Mouse (Mus musculus) MEL (cell line): ENCODE results near the gene Ccdc187. TPM values are rescaled to one million over a fixed set of nuclear protein-coding genes. Genes with fewer than 3 reads are reported as not detected.

ENCODE experiments used
- DNase-seq: peaks from one replicate; pipeline ENCODE4 v3.0.0; 2011; ENCODE audit warnings: low read depth, low spot score
- H3K27ac ChIP-seq: 2 replicates; pipeline ENCODE4 v1.5.1; 2012; ENCODE audit warnings: low read depth, mild to moderate bottlenecking, control low read depth, low read length, moderate library complexity; ENCODE audit not compliant: control insufficient read depth
- H3K27me3 ChIP-seq, 2 experiments: fragments of 150-350 bp in 1 of 2; sonication (generic) in 1 of 2; 2 replicates each; pipeline ENCODE4 v1.6.1; 2012; ENCODE audit warnings: low read length in 2 of 2, mild to moderate bottlenecking in 2 of 2, improper control_type of control experiment in 1 of 2, moderate library complexity in 1 of 2; ENCODE audit not compliant: insufficient read depth in 2 of 2, control insufficient read depth in 1 of 2
- H3K36me3 ChIP-seq, 2 experiments: 2 replicates each; pipeline ENCODE4 v1.6.1; 2012 to 2014; ENCODE audit warnings: low read length in 2 of 2, improper control_type of control experiment in 1 of 2, inconsistent platforms in 1 of 2, mild to moderate bottlenecking in 1 of 2; ENCODE audit not compliant: insufficient read depth in 2 of 2, control insufficient read depth in 1 of 2
- H3K4me1 ChIP-seq, 2 experiments: fragments of 150-350 bp in 1 of 2; sonication (generic) in 1 of 2; 2 replicates each; pipeline ENCODE4 v1.6.1; 2012; ENCODE audit warnings: low read length in 2 of 2, improper control_type of control experiment in 1 of 2, mild to moderate bottlenecking in 1 of 2; ENCODE audit not compliant: insufficient read depth in 2 of 2, control insufficient read depth in 1 of 2
- H3K4me3 ChIP-seq, 2 experiments: fragments of 150-350 bp in 1 of 2; sonication (generic) in 1 of 2; 2 replicates each; pipeline ENCODE4 v1.5.1; 2012; ENCODE audit warnings: low read depth in 2 of 2, low read length in 2 of 2, mild to moderate bottlenecking in 2 of 2, moderate library complexity in 2 of 2, control low read depth in 1 of 2, improper control_type of control experiment in 1 of 2; ENCODE audit not compliant: control insufficient read depth in 1 of 2, insufficient read depth in 1 of 2
- H3K79me2 ChIP-seq: 2 replicates; pipeline ENCODE4 v1.6.1; 2012; ENCODE audit warnings: mild to moderate bottlenecking, low read length, moderate library complexity; ENCODE audit not compliant: control insufficient read depth, poor library complexity, insufficient read depth
- H3K9ac ChIP-seq: 2 replicates; pipeline ENCODE4 v1.6.1; 2012; ENCODE audit warnings: low read depth, mild to moderate bottlenecking, control low read depth, low read length, moderate library complexity; ENCODE audit not compliant: control insufficient read depth, poor library complexity, severe bottlenecking
- H3K9me3 ChIP-seq: fragments of 150-350 bp; sonication (generic); replicated peaks from 2 replicates; pipeline ENCODE4 v1.6.1; 2012; ENCODE audit warnings: mild to moderate bottlenecking, low read length, improper control_type of control experiment, moderate library complexity; ENCODE audit not compliant: insufficient read depth
- CTCF ChIP-seq, 3 experiments: IDR thresholded peaks in 2 of 3; conservative IDR thresholded peaks in 1 of 3; 2 replicates each; pipeline ENCODE4 v1.5.1; 2011 to 2012; ENCODE audit warnings: low read length in 3 of 3, low read depth in 2 of 3, mild to moderate bottlenecking in 2 of 3, improper control_type of control experiment in 1 of 3, inconsistent platforms in 1 of 3, mixed read lengths in 1 of 3, moderate library complexity in 1 of 3; ENCODE audit not compliant: control insufficient read depth in 1 of 3, insufficient read depth in 1 of 3, poor library complexity in 1 of 3, severe bottlenecking in 1 of 3
- E2F4 ChIP-seq: IDR thresholded peaks from 2 replicates; pipeline ENCODE4 v1.6.1; 2011; ENCODE audit warnings: low read depth, low read length, improper control_type of control experiment, borderline replicate concordance
- ELF1 ChIP-seq: IDR thresholded peaks from 2 replicates; pipeline ENCODE4 v1.6.1; 2014; ENCODE audit warnings: low read depth, mild to moderate bottlenecking, inconsistent platforms, low read length, improper control_type of control experiment, moderate library complexity
- EP300 ChIP-seq, 2 experiments: IDR thresholded peaks; 2 replicates each; pipeline ENCODE4 v1.6.1; 2011; ENCODE audit warnings: improper control_type of control experiment in 2 of 2, low read length in 2 of 2, low read depth in 1 of 2, mild to moderate bottlenecking in 1 of 2
- ETS1 ChIP-seq: IDR thresholded peaks from 2 replicates; pipeline ENCODE4 v1.6.1; 2012; ENCODE audit warnings: low read depth, mild to moderate bottlenecking, inconsistent platforms, low read length, improper control_type of control experiment, moderate library complexity
- JUND ChIP-seq: IDR thresholded peaks from 2 replicates; pipeline ENCODE4 v1.6.1; 2011; ENCODE audit warnings: low read depth, mild to moderate bottlenecking, improper control_type of control experiment, low read length
- KAT2A ChIP-seq: conservative IDR thresholded peaks from 2 replicates; pipeline ENCODE4 v1.6.1; 2012; ENCODE audit warnings: low read depth, low read length, improper control_type of control experiment, inconsistent platforms
- MAX ChIP-seq: IDR thresholded peaks from 2 replicates; pipeline ENCODE4 v1.6.1; 2011; ENCODE audit warnings: low read length, improper control_type of control experiment
- MYB ChIP-seq: IDR thresholded peaks from 2 replicates; pipeline ENCODE4 v1.6.1; 2011; ENCODE audit warnings: mild to moderate bottlenecking, low read depth, low read length, improper control_type of control experiment
- MYC ChIP-seq: IDR thresholded peaks from 2 replicates; pipeline ENCODE4 v1.6.1; 2011; ENCODE audit warnings: low read depth, mild to moderate bottlenecking, low read length, improper control_type of control experiment, moderate library complexity
- POLR2AphosphoS2 ChIP-seq: IDR thresholded peaks from 2 replicates; pipeline ENCODE4 v1.6.1; 2011; ENCODE audit warnings: low read length, improper control_type of control experiment
- RAD21 ChIP-seq: IDR thresholded peaks from 2 replicates; pipeline ENCODE4 v1.6.1; 2011; ENCODE audit warnings: mild to moderate bottlenecking, low read depth, low read length, improper control_type of control experiment
- SMC3 ChIP-seq: IDR thresholded peaks from 2 replicates; pipeline ENCODE4 v1.6.1; 2011; ENCODE audit warnings: low read depth, low read length, improper control_type of control experiment
- ZC3H11A ChIP-seq: IDR thresholded peaks from 2 replicates; pipeline ENCODE4 v1.6.1; 2012; ENCODE audit warnings: low read depth, mild to moderate bottlenecking, inconsistent platforms, low read length, improper control_type of control experiment
- ZNF384 ChIP-seq: IDR thresholded peaks from 2 replicates; pipeline ENCODE4 v1.6.1; 2012; ENCODE audit warnings: low read depth, mild to moderate bottlenecking, inconsistent platforms, low read length, improper control_type of control experiment
- polyA plus RNA-seq, 2 experiments: library from polyadenylated mRNA; stranded (reverse) in 1 of 2; unstranded in 1 of 2; fragments of >175 nt in 1 of 2; fragments of >200 nt in 1 of 2; gene quantifications; 2 replicates each; pipeline versions ENCODE4 v1.2.1 to v1.2.4; 2012; ENCODE audit warnings: low replicate concordance in 2 of 2, low read depth in 1 of 2; ENCODE audit not compliant: insufficient read length in 2 of 2, insufficient read depth in 1 of 2, missing spikeins in 1 of 2
- total RNA-seq: library from RNA; depleted of rRNA; stranded (reverse); fragments of 300-350 nt; gene quantifications from 2 replicates; pipeline ENCODE4 v1.2.3, GENCODE M21; 2012

Gene Ccdc187
- total and polyA plus RNA-seq, 3 experiments = not detected

DNA sequence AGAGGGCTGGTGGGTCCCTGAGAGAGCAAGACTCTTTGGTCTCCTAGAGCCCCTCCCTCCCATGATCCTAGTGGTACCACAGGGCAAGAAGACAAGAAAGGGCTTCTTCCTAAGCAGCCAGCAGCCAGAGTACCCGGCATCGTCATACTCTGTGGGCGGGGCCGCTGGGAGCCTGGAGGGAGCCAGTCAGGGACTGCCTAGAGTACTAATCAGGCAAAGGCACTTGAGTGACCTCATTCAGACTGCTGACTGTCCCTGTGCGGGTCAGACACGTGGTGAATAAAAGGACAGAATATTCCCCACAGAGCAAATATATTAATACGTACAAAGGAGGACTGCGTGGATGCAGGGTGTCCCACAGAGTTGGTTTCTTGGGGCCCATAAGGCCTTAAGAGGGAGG lies 35.0 kb upstream of the Ccdc187 start:
- Histone ChIP-seq H3K27ac (no peak overlapping the region), H3K79me2 (no peaks in the 10 kb centered on the region), H3K36me3 (no peaks in the 10 kb centered on the region), H3K9ac (0 out of 2 replicates have a peak overlapping the region, but pooled peaks have one; percentile 5), H3K27me3 (no peaks in the 10 kb centered on the region), H3K4me3 (no peak overlapping the region)
- TF ChIP-seq KAT2A (no peak), CTCF (IDR thresholded peaks at IDR 0.05 in 2 of 3, conservative IDR thresholded peaks at IDR 0.05 in 1 of 3; ENCODE audit: control insufficient read depth in 1 of 3, insufficient read depth in 1 of 3, low read depth in 2 of 3, low read length in 3 of 3, poor library complexity in 1 of 3, severe bottlenecking in 1 of 3) (no peak), EP300 (IDR thresholded peaks at IDR 0.05; ENCODE audit: low read depth in 1 of 2, low read length in 2 of 2) (no peak), JUND (no peak), ZNF384 (no peak), MAX (no peak; the same call in 1 of the 2 replicates), ELF1 (no peak), MYB (no peak)
- TF ChIP-seq, all 39 proteins: peak for 0
- DNase-seq = peak; percentile 55
- Histone ChIP-seq H3K9me3 (no peaks in the 10 kb centered on the region), H3K4me1 (no peaks in the 10 kb centered on the region; a peak in 1 of 4 replicates)

GRCm38 (mm10) chr2:26327852-26328251 lies 33.5 kb upstream of the Ccdc187 start:
- peak; percentile 53 for DNase-seq
- H3K4me1 ChIP-seq = no peaks in the 10 kb centered on the region; a peak in 1 of 4 replicates
- H3K9me3 ChIP-seq = no peaks in the 10 kb centered on the region
- TF ChIP-seq POLR2AphosphoS2 = no peak
- peak; percentile 58 for TF ChIP-seq ZNF384
- no peak overlapping the region for H3K4me3 ChIP-seq
- H3K27ac ChIP-seq = no peak overlapping the region
- H3K9ac ChIP-seq = no peak overlapping the region
- no peaks in the 10 kb centered on the region for H3K36me3 ChIP-seq
- no peaks in the 10 kb centered on the region for H3K27me3 ChIP-seq
- H3K79me2 ChIP-seq = no peaks in the 10 kb centered on the region

DNA sequence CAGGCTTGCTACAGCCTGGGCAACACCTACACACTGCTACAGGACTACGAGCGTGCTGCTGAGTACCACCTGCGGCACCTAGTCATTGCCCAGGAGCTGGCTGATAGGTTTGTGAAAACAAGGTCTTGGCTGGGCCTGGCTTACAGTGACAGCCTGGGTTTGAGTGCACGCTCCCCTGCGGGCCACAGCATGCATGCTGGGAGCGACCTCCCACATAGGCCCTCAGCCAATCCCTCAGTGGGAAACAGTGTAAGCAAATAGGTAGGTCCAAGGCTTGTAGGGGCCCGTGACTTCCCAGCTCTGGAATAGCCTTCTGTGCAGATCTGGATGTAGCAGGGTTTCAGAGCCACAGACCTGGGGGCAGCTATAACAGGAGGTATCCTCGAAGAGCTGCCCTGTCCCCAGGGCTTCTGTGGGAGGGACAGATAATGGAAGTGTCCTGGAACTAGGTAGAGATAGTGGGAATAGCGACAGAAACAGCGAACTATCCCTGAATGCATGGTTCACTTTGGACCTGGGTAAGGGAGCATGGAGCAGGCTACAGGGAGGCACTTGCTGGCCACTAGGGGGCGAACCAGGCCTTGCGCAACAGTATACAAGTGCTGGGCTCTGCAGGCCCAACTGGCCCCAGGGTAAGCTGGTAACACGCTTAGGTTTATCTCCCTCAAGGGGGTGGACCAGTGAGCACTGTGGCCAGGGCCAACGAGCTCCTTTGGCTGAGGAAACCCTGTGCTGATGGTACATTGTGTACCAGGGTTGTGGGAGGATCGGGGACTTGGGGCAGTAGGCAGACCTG lies 31.2 kb upstream of the Ccdc187 start:
- no peak overlapping the region for H3K4me3 ChIP-seq

More for the DNA sequence above, 31.2 kb upstream of the Ccdc187 start:
- Histone ChIP-seq H3K36me3 (no peaks in the 10 kb centered on the region), H3K9me3 (no peaks in the 10 kb centered on the region), H3K27ac (no peak overlapping the region), H3K79me2 (no peaks in the 10 kb centered on the region), H3K9ac (peak overlapping the region; percentile 35; the same call in 1 of the 2 replicates), H3K27me3 (no peaks in the 10 kb centered on the region), H3K4me1 (no peaks in the 10 kb centered on the region; a peak in 1 of 4 replicates)
- DNase-seq = peak; percentile 85
- no peak for TF ChIP-seq ZNF384
- TF ChIP-seq RAD21 = peak; percentile 81
- TF ChIP-seq MYC = 0 out of 2 replicates have a peak, but pooled peaks have one; percentile 51
- peak; percentile 90 to 98 (median 96) for TF ChIP-seq CTCF (IDR thresholded peaks at IDR 0.05 in 2 of 3, conservative IDR thresholded peaks at IDR 0.05 in 1 of 3; ENCODE audit: control insufficient read depth in 1 of 3, insufficient read depth in 1 of 3, low read depth in 2 of 3, low read length in 3 of 3, poor library complexity in 1 of 3, severe bottlenecking in 1 of 3)
- no peak for TF ChIP-seq ETS1
- TF ChIP-seq ZC3H11A = peak; percentile 46
- TF ChIP-seq KAT2A = no peak
- peak; percentile 78 for TF ChIP-seq SMC3
- no peak for TF ChIP-seq E2F4
- TF ChIP-seq JUND = no peak
- TF ChIP-seq, all 39 proteins: peak for 5
